Mouse (Mus musculus) spleen, adult 10 weeks (tissue): ENCODE measurements around the gene Vmp1. TPM values are rescaled to one million over a fixed set of nuclear protein-coding genes. Genes with fewer than 3 reads are reported as not detected.

Experiments used
- polyA plus RNA-seq: library from polyadenylated mRNA; stranded (reverse); fragments of 350-450 nt; fragmentation: Illumina TruSeq; extraction: RNeasy Lipid Tissue Mini Kit (QIAGEN cat#74804); gene quantifications from one replicate; pipeline ENCODE4 v1.2.3, GENCODE M21; 2015; ENCODE audit warnings: low replicate concordance; ENCODE audit not compliant: insufficient read depth

The Vmp1 gene
- 163 TPM for polyA plus RNA-seq

DNA sequence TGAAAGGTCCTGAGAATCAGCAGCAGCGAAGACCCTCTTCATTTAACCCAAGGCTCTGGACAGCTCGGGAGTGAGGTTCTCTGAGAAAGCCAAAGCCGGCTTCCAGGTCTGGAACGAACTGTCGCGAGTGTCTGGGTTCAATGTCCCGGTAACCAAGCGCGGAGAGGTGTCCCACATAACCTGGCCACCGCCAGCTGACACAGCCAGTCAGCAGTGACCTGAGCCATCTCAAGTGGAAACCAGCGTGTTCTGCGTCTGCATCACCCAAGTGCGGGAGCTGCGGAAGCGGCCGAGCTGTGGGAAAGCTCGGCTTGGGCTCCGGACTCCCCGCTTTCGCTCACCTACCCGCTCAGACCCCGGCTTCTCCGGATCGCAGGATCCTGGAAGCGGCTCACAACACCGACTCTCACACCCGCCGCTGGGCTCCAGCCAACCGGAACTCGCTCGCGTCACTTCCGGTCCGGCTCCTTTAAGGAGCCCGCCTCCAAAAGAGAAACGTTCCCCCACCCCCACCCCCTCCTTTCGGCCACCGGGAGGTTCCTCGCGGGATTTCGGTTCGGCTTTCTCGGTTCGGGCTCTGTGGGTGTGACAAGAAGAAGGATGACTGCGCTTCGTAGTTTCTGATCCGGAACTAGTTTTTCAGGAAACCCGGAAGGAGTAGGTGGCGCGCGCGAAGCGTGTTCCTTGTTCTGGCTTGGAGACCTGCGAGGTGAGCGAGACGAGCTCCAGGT is at the start of gene Vmp1, which contains the start of gene Ptrh2:
Vmp1 (minus strand) TSS at position 442 of the 731 bp plus-strand sequence.
Ptrh2 (plus strand) TSS at position 591 of the 731 bp plus-strand sequence.

DNA sequence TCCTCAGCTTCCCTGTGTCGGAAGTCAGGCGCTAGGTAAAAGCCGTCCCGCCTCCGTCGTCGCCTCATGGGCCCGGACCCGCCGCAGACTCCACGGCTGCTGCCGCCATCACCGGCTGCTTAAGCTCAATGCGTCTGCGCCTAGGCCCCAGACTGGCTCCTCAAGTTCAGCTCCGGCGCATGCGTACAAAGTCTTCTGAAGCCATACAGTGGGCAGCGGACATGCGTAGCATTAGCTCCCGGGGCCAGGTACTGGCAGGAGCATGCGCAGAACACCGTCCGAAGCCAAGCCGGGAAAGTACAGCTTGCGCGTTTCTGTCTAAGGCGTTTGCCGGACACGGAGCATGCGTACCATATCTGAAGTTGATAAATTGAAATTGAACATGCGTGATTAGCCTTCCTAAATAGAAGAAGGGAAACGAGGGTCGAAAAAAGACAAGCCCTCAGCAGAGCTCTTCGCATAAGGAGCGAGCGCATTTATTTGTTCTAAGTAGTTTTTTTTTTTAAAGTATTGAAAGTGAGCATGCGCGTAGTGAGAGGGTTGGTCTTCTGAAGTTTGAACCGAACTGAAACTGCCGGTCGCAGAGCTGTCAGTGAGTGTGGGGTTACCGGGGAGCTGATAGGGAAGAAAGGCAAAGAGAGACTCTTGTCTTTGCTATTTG is 138.9 kb downstream of the Vmp1 start, which contains the start of the genes Rps6kb1 and Tubd1:
Rps6kb1 (minus strand) TSS at position 167 of the 661 bp plus-strand sequence.
Tubd1 (plus strand) TSS at position 353 of the 661 bp plus-strand sequence.

Other genes with a start within 250 kb of the Vmp1 start
- 37.6 TPM for gene Rnft1, start 199.2 kb downstream of the Vmp1 start, polyA plus RNA-seq
- 57.9 TPM for gene Rps6kb1, start 139.0 kb downstream of the Vmp1 start, polyA plus RNA-seq
- gene Tubd1, start 138.8 kb downstream of the Vmp1 start, polyA plus RNA-seq, result 12.6 TPM
- gene Ptrh2, start 149 bp upstream of the Vmp1 start, polyA plus RNA-seq, result 16.7 TPM
- gene Cltc, start 73.7 kb upstream of the Vmp1 start, polyA plus RNA-seq, result 214 TPM
- 58.2 TPM for gene Dhx40, start 123.9 kb upstream of the Vmp1 start, polyA plus RNA-seq